Mouse (Mus musculus): ENCODE measurements around the gene Slc39a13. TPM values are rescaled to one million over a fixed set of nuclear protein-coding genes. Genes with fewer than 3 reads are reported as not detected.

Slc39a13 gene
- total and polyA plus RNA-seq, 2 experiments from 2014 or later = 22.6 to 37.1 TPM

DNA sequence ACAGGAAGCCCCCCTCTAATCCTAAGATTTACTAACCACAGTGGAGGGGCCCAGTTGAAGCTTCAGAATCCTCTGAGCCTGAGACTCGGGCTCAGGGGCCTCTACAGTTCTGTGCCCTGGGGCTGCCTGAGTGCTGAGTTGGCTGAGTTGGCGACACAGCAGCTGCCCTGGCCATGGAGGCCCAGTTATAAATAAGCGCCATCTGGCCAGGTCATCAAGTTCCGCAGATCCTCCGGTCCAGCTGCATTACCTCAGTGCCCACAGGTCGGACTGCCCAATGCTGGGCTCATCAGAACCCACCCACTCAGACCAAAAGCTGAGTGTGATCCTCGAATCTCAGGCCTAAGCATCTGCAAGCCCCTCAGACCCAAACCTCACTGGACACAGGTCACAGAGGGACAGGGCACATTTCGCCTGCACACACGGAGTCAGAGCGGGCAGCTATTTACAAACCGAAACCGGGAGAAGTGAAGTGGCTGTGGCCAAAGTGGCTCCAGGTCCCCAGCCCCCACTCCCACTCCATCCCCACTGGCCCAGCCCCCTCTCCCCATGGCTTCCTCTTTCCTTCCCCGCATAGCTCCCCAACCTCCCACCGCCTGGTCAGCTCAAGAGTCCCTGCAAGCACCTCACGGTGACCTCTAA, 14.1 kb upstream of the Slc39a13 start:
- WGBS = 83% methylated on average over 15 of the region's 15 CpGs
- ATAC-seq (no peak), DNase-seq (ENCODE audit: low spot score) (no peak)
- Histone ChIP-seq H3K27me3 (ENCODE audit: insufficient read depth, low read length) (no peaks in the 10 kb centered on the region), H3K4me3 (ENCODE audit: low read length) (no peak overlapping the region), H3K4me1 (ENCODE audit: insufficient read depth, low read length) (no peaks in the 10 kb centered on the region), H3K36me3 (ENCODE audit: insufficient read depth, low read length) (no peaks in the 10 kb centered on the region), H3K27ac (no peak overlapping the region), H3K9ac (replicated peaks; ENCODE audit: low read length) (no peak overlapping the region), H3K9me3 (ENCODE audit: low read length) (no peaks in the 10 kb centered on the region), H3K4me2 (ENCODE audit: low read depth, low read length) (no peak overlapping the region)
- TF ChIP-seq CTCF (IDR thresholded peaks at IDR 0.05; ENCODE audit: low read depth) = no peak

GRCm38 (mm10) chr2:91083366-91083940, 13.2 kb upstream of the Slc39a13 start:
- WGBS = 60% methylated on average over 1 of the region's 1 CpGs
- Histone ChIP-seq H3K4me3 (ENCODE audit: low read length) (no peak overlapping the region), H3K4me1 (ENCODE audit: insufficient read depth, low read length) (no peaks in the 10 kb centered on the region), H3K4me2 (ENCODE audit: low read depth, low read length) (no peak overlapping the region), H3K27ac (no peak overlapping the region; the same call in 1 of the 2 replicates), H3K36me3 (ENCODE audit: insufficient read depth, low read length) (no peaks in the 10 kb centered on the region), H3K9ac (replicated peaks; ENCODE audit: low read length) (no peak overlapping the region), H3K9me3 (ENCODE audit: low read length) (no peaks in the 10 kb centered on the region), H3K27me3 (ENCODE audit: insufficient read depth, low read length) (no peaks in the 10 kb centered on the region)
- no peak for DNase-seq (ENCODE audit: low spot score)
- no peak for TF ChIP-seq CTCF (IDR thresholded peaks at IDR 0.05; ENCODE audit: low read depth)
- ATAC-seq = no peak

DNA sequence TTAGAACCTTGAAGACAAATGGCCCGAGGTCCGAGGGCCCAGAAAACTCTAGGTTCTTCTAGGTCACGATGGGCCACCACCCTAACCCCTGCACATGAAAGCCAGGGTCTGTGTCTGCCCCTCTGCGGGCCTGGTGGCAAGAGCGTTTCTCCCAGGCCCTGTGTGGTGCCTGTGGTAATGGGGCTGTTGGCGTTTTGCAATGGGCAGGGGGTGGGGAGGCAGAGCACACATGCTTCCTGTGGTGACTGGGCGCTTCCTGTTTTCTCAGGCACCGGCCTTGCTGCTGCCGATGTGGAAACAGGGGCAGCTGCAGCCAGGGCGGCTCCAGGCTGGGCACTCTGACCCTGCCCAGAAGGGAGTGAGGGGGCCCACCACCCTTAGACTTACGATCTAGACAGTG, 12.6 kb upstream of the Slc39a13 start:
- Histone ChIP-seq H3K9me3 (ENCODE audit: low read length) (no peaks in the 10 kb centered on the region), H3K4me3 (ENCODE audit: low read length) (no peak overlapping the region), H3K36me3 (ENCODE audit: insufficient read depth, low read length) (no peaks in the 10 kb centered on the region), H3K27me3 (ENCODE audit: insufficient read depth, low read length) (no peaks in the 10 kb centered on the region), H3K4me1 (ENCODE audit: insufficient read depth, low read length) (no peaks in the 10 kb centered on the region), H3K27ac (no peak overlapping the region), H3K4me2 (ENCODE audit: low read depth, low read length) (no peak overlapping the region), H3K9ac (replicated peaks; ENCODE audit: low read length) (no peak overlapping the region)
- no peak for TF ChIP-seq CTCF (IDR thresholded peaks at IDR 0.05; ENCODE audit: low read depth)
- 77% methylated on average over 11 of the region's 11 CpGs for WGBS
- ATAC-seq = no peak
- no peak for DNase-seq (ENCODE audit: low spot score)

GRCm38 (mm10) chr2:91081775-91082695, 11.8 kb upstream of the Slc39a13 start, which contains the start of gene Spi1:
Gene Spi1 (plus strand): TSS chr2:91082390.
- no peak for TF ChIP-seq CTCF (IDR thresholded peaks at IDR 0.05; ENCODE audit: low read depth)
- no peaks in the 10 kb centered on the region for H3K36me3 ChIP-seq (ENCODE audit: insufficient read depth, low read length)
- H3K27ac ChIP-seq = no peak within 1 kb of the TSS; the same call in 1 of the 2 replicates
- no peaks in the 10 kb centered on the region for H3K4me1 ChIP-seq (ENCODE audit: insufficient read depth, low read length)
- H3K4me2 ChIP-seq (ENCODE audit: low read depth, low read length) = no peak within 1 kb of the TSS
- H3K27me3 ChIP-seq (ENCODE audit: insufficient read depth, low read length) = no peaks in the 10 kb centered on the region
- 84% methylated on average over 13 of the region's 13 CpGs for WGBS
- ATAC-seq = no peak
- no peak within 1 kb of the TSS for H3K4me3 ChIP-seq (ENCODE audit: low read length)
- no peak for DNase-seq (ENCODE audit: low spot score)
- H3K9ac ChIP-seq (replicated peaks; ENCODE audit: low read length) = no peak within 1 kb of the TSS
- no peaks in the 10 kb centered on the region for H3K9me3 ChIP-seq (ENCODE audit: low read length)

DNA sequence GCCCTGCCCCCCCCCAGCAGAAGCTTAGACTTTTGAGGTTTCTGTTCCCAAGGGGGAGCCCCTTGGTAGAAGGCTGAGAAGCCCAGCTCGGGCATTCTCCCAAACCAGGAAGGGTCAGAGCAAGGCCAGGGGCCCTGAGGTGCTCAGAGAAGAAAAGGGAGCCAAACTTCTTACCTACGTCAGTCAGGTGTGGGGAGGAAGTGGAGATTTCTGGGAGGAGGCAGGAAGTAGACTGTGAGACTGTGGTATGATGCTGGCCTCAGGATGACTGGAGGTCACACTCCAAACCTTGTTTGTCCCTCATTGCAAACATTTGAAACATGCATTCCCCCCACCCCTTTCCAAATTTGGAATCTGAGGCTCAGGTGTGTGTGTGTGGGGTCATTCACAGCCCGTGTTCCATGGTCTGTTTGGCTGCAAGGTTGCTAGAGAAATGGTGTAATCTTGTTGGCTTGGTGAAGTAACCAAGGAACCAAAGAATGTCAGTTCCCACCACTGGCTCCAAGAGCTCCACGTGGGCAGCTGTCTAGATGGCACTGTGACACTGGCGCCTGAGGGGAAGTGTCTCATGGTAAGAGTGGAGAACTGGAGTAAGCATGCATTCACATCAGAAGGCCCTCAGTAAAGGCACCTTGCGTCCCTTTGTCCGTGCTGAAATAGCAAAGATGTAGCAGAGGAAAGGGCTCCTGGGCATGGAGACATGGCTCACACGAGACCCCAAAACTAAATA, 10.7 kb upstream of the Slc39a13 start:
- WGBS = 72% methylated on average over 8 of the region's 8 CpGs
- no peak for TF ChIP-seq CTCF (IDR thresholded peaks at IDR 0.05; ENCODE audit: low read depth)
- ATAC-seq = no peak

GRCm38 (mm10) chr2:91079026-91079384, 8.8 kb upstream of the Slc39a13 start:
- Histone ChIP-seq H3K4me3 (ENCODE audit: low read length) (peak overlapping the region; percentile 49), H3K4me2 (ENCODE audit: low read depth, low read length) (peak overlapping the region; percentile 91), H3K9me3 (ENCODE audit: low read length) (no peaks in the 10 kb centered on the region), H3K9ac (replicated peaks; ENCODE audit: low read length) (peak overlapping the region; percentile 64), H3K4me1 (ENCODE audit: insufficient read depth, low read length) (no peaks in the 10 kb centered on the region), H3K27me3 (ENCODE audit: insufficient read depth, low read length) (no peaks in the 10 kb centered on the region), H3K36me3 (ENCODE audit: insufficient read depth, low read length) (no peaks in the 10 kb centered on the region), H3K27ac (peak overlapping the region; percentile 41)
- DNase-seq (ENCODE audit: low spot score) (peak; percentile 15), ATAC-seq (no peak)
- 27% methylated on average over 5 of the region's 5 CpGs for WGBS
- TF ChIP-seq CTCF (IDR thresholded peaks at IDR 0.05; ENCODE audit: low read depth) = no peak

More for the DNA sequence above, 10.7 kb upstream of the Slc39a13 start:
- Histone ChIP-seq H3K27me3 (ENCODE audit: insufficient read depth, low read length) (no peaks in the 10 kb centered on the region), H3K4me2 (ENCODE audit: low read depth, low read length) (no peak overlapping the region), H3K27ac (no peak overlapping the region), H3K36me3 (ENCODE audit: insufficient read depth, low read length) (no peaks in the 10 kb centered on the region), H3K9ac (replicated peaks; ENCODE audit: low read length) (no peak overlapping the region), H3K9me3 (ENCODE audit: low read length) (no peaks in the 10 kb centered on the region), H3K4me3 (ENCODE audit: low read length) (no peak overlapping the region), H3K4me1 (ENCODE audit: insufficient read depth, low read length) (no peaks in the 10 kb centered on the region)
- DNase-seq (ENCODE audit: low spot score) = no peak

Measured in hindbrain, postnatal 0 days (tissue).